Mouse (Mus musculus) spleen, adult 12 weeks (tissue): ENCODE results near the gene Dusp10.

ENCODE experiments used
- DNase-seq: peaks from one replicate; pipeline ENCODE4 v3.0.0; 2022; ENCODE audit warnings: low spot score

Dusp10 gene

GRCm38 (mm10) chr1:184030070-184030802 is 17.1 kb downstream of the Dusp10 start:
- DNase-seq: no peak

GRCm38 (mm10) chr1:184032682-184033389 is 19.7 kb downstream of the Dusp10 start:
- no peak for DNase-seq

- DNase-seq: peak; percentile 69
Measured at GRCm38 (mm10) chr1:184033390-184034010, 20.4 kb downstream of the Dusp10 start.

- DNase-seq: peak; percentile 97
Measured at GRCm38 (mm10) chr1:184034011-184034557, 21.0 kb downstream of the Dusp10 start, which contains the start of gene 1700056E22Rik. Gene 1700056E22Rik (minus strand): TSS chr1:184034301.

- DNase-seq: peak; percentile 18
Measured at GRCm38 (mm10) chr1:184034741-184035181, 21.7 kb downstream of the Dusp10 start.

- no peak for DNase-seq
Measured at GRCm38 (mm10) chr1:184035346-184035903, 22.3 kb downstream of the Dusp10 start.

GRCm38 (mm10) chr1:184037802-184038201 is 24.7 kb downstream of the Dusp10 start:
- DNase-seq: no peak

- no peak for DNase-seq
Measured at GRCm38 (mm10) chr1:184039301-184039700, 26.2 kb downstream of the Dusp10 start.

GRCm38 (mm10) chr1:184040181-184040580 is 27.1 kb downstream of the Dusp10 start:
- no peak for DNase-seq

- no peak for DNase-seq
Measured at GRCm38 (mm10) chr1:184040906-184041305, 27.8 kb downstream of the Dusp10 start.

GRCm38 (mm10) chr1:184041778-184042573 is 28.9 kb downstream of the Dusp10 start:
- no peak for DNase-seq

GRCm38 (mm10) chr1:184042745-184043144 is 29.6 kb downstream of the Dusp10 start:
- no peak for DNase-seq

GRCm38 (mm10) chr1:184043391-184043790 is 30.3 kb downstream of the Dusp10 start:
- no peak for DNase-seq

- no peak for DNase-seq
Measured at GRCm38 (mm10) chr1:184046070-184046677, 33.1 kb downstream of the Dusp10 start.

GRCm38 (mm10) chr1:184047818-184048217 is 34.7 kb downstream of the Dusp10 start:
- DNase-seq: no peak

GRCm38 (mm10) chr1:184048675-184049418 is 35.7 kb downstream of the Dusp10 start:
- DNase-seq: no peak

GRCm38 (mm10) chr1:184051286-184051685 is 38.2 kb downstream of the Dusp10 start:
- DNase-seq: no peak

GRCm38 (mm10) chr1:184051824-184052223 is 38.7 kb downstream of the Dusp10 start:
- no peak for DNase-seq

- DNase-seq: no peak
Measured at GRCm38 (mm10) chr1:184052331-184052730, 39.2 kb downstream of the Dusp10 start.

- no peak for DNase-seq
Measured at GRCm38 (mm10) chr1:184053141-184053540, 40.0 kb downstream of the Dusp10 start.
